Mouse (Mus musculus): Measurements from ENCODE around the gene Zkscan5. TPM values are rescaled to one million over a fixed set of nuclear protein-coding genes. Genes with fewer than 3 reads are reported as not detected.
"Not testable (repeated sequence)": the region's sequence is repeated elsewhere in the genome, so short reads cannot be mapped to it uniquely, and the experiment has no call there.

Gene Zkscan5
- polyA plus RNA-seq, 1 experiment from 2014 or later, result 10.4 TPM

DNA sequence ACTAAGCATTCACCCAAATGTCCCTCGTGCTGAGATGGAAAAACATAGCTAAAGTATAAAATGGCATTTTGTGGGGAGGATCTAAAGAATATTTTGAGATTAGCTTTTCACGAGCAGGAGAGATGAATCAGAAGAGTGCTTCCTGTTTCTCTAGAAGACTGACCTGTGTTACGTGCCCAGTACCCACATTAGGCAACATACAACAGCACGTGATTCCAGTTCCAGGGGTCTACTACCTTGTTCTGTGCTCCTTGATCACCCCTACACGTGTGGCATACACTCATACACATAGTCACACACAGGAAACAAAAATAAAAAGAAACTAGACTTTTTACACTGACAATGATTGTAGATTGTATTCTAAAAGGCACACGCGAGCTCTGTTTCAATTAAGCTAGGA, 4.0 kb upstream of the Zkscan5 start:
- Histone ChIP-seq H3K9ac (ENCODE audit: low read depth, low read length) (peak overlapping the region; percentile 87; the same call in 1 of the 2 replicates), H3K4me2 (ENCODE audit: low read length) (peak overlapping the region; percentile 97; the same call in 1 of the 2 replicates), H3K9me3 (replicated peaks; ENCODE audit: low read length) (no peaks in the 10 kb centered on the region), H3K36me3 (ENCODE audit: insufficient read depth, low read length) (0 out of 2 replicates have a peak, but pooled peaks cover 21% of the 10 kb centered on the region), H3K27ac (no peak overlapping the region), H3K27me3 (ENCODE audit: insufficient read depth, low read length) (no peaks in the 10 kb centered on the region), H3K4me3 (replicated peaks; ENCODE audit: low read depth, low read length) (0 out of 2 replicates have a peak overlapping the region, but pooled peaks have one; percentile 81), H3K4me1 (replicated peaks; ENCODE audit: insufficient read depth, low read length) (peaks cover 3% of the 10 kb centered on the region; the same call in 1 of the 2 replicates)
- no peak for TF ChIP-seq CTCF (IDR thresholded peaks at IDR 0.05; ENCODE audit: low read depth)
- 74% methylated on average over 7 of the region's 7 CpGs for WGBS
- DNase-seq (ENCODE audit: low spot score) (no peak), ATAC-seq (replicated peaks; ENCODE audit: low FRiP score, low read depth) (no peak)

DNA sequence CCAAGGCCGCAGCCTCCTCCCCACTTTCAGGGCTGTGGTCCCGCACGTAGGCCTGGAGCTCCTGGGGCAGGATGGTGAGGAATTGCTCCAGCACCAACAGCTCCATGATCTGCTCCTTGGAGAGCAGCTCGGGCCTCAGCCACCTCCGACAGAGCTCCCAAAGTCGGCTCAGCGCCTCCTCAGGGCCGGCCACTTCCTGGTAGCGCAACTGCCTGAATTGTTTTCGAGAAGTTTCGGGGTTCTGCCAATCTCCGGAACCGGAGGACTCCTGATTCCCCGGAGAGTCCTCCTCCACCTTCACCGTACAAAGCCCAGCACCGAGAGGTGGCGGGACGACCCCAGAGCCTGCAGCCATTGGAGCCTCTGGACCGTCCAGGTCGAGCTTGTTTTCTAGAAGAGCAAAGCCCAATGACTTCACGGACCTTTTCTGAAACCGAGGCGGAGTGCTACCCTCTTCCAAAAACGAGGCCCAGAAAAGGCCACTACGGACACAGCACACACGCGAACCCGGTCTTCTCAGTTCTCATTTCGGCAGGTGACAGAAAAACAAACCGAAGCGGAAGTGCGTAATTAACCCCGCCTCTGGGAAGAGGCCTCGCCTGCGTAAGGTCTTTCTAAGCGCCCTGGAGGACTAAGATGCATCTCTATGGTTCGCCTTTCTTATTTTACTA, 2.9 kb upstream of the Zkscan5 start, which contains the start of gene Zkscan14:
TSS of gene Zkscan14 (minus strand) at position 548 of the 671 bp plus-strand sequence.
- ATAC-seq (replicated peaks; ENCODE audit: low FRiP score, low read depth) (no peak), DNase-seq (ENCODE audit: low spot score) (peak; percentile 94)
- peak within 1 kb of the TSS; percentile 81 for H3K4me3 ChIP-seq (replicated peaks; ENCODE audit: low read depth, low read length)
- H3K9me3 ChIP-seq (replicated peaks; ENCODE audit: low read length), result no peaks in the 10 kb centered on the region
- under 1% methylated on average over 37 of the region's 37 CpGs for WGBS
- peak within 1 kb of the TSS; percentile 84 for H3K27ac ChIP-seq
- H3K4me1 ChIP-seq (replicated peaks; ENCODE audit: insufficient read depth, low read length), result peaks cover 3% of the 10 kb centered on the region; the same call in 1 of the 2 replicates
- TF ChIP-seq CTCF (IDR thresholded peaks at IDR 0.05; ENCODE audit: low read depth), result peak; percentile 2; the same call in 1 of the 2 replicates
- H3K27me3 ChIP-seq (ENCODE audit: insufficient read depth, low read length), result no peaks in the 10 kb centered on the region
- H3K4me2 ChIP-seq (ENCODE audit: low read length), result peak within 1 kb of the TSS; percentile 97
- peak within 1 kb of the TSS; percentile 87 for H3K9ac ChIP-seq (ENCODE audit: low read depth, low read length)
- H3K36me3 ChIP-seq (ENCODE audit: insufficient read depth, low read length), result 0 out of 2 replicates have a peak, but pooled peaks cover 10% of the 10 kb centered on the region

DNA sequence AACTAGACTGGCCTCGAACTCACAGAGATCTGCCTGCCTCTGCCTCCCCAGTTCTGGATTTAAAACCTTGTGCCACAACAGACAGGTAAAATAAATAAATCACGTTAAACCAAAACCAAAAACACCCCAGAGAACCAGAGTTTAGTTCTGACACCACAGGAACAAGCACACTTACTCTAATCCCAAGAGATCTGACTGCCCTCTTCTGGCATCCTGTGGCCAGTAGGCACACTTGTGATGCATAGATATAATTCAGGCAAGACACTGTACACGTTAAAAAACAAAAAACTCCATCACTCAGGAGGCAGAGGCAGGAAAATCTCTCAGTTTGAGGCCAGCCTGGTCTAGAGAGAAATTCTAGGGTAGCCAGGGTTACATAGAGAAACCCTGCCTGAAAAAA, 1.9 kb upstream of the Zkscan5 start:
- no peaks in the 10 kb centered on the region for H3K27me3 ChIP-seq (ENCODE audit: insufficient read depth, low read length)
- no peaks in the 10 kb centered on the region for H3K9me3 ChIP-seq (replicated peaks; ENCODE audit: low read length)
- H3K36me3 ChIP-seq (ENCODE audit: insufficient read depth, low read length), result 0 out of 2 replicates have a peak, but pooled peaks cover 8% of the 10 kb centered on the region
- WGBS, result 49% methylated on average over 3 of the region's 3 CpGs
- no peak for DNase-seq (ENCODE audit: low spot score)
- H3K4me3 ChIP-seq (replicated peaks; ENCODE audit: low read depth, low read length), result no peak overlapping the region
- H3K27ac ChIP-seq, result no peak overlapping the region
- peaks cover 3% of the 10 kb centered on the region; the same call in 1 of the 2 replicates for H3K4me1 ChIP-seq (replicated peaks; ENCODE audit: insufficient read depth, low read length)
- no peak overlapping the region for H3K4me2 ChIP-seq (ENCODE audit: low read length)
- ATAC-seq (replicated peaks; ENCODE audit: low FRiP score, low read depth), result no peak
- H3K9ac ChIP-seq (ENCODE audit: low read depth, low read length), result no peak overlapping the region
- peak; percentile 5; the same call in 1 of the 2 replicates for TF ChIP-seq CTCF (IDR thresholded peaks at IDR 0.05; ENCODE audit: low read depth)

DNA sequence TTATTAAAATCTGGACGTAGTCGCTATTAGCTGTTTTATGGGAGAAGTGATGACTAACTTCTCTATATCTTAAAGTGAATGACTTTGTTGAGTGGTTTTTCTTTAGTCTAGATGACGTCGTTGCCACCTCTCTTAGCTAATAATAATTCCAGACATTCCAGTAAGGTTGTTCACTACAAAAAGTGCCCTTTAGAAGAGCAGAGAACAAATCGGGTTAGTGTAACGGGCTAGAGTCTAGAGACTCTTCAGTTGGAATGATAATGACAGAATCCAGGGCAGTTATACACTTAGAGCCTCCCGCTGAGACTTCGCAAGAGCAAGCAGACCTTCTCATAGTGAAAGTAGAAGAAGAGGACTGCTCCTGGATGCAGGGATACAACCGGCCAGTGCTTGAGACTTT, 679 bp downstream of the Zkscan5 start:
- no peaks in the 10 kb centered on the region for H3K27me3 ChIP-seq (ENCODE audit: insufficient read depth, low read length)
- ATAC-seq (replicated peaks; ENCODE audit: low FRiP score, low read depth) (no peak), DNase-seq (ENCODE audit: low spot score) (peak; percentile 36)
- TF ChIP-seq CTCF (IDR thresholded peaks at IDR 0.05; ENCODE audit: low read depth), result no peak
- peak overlapping the region; percentile 44 for H3K9ac ChIP-seq (ENCODE audit: low read depth, low read length)
- H3K27ac ChIP-seq, result peak overlapping the region; percentile 13; the same call in 1 of the 2 replicates
- no peaks in the 10 kb centered on the region for H3K9me3 ChIP-seq (replicated peaks; ENCODE audit: low read length)
- H3K4me3 ChIP-seq (replicated peaks; ENCODE audit: low read depth, low read length), result peak overlapping the region; percentile 47
- WGBS, result 22% methylated on average over 9 of the region's 9 CpGs
- H3K4me2 ChIP-seq (ENCODE audit: low read length), result peak overlapping the region; percentile 62
- H3K36me3 ChIP-seq (ENCODE audit: insufficient read depth, low read length), result no peaks in the 10 kb centered on the region
- peaks cover 3% of the 10 kb centered on the region; the same call in 1 of the 2 replicates for H3K4me1 ChIP-seq (replicated peaks; ENCODE audit: insufficient read depth, low read length)

DNA sequence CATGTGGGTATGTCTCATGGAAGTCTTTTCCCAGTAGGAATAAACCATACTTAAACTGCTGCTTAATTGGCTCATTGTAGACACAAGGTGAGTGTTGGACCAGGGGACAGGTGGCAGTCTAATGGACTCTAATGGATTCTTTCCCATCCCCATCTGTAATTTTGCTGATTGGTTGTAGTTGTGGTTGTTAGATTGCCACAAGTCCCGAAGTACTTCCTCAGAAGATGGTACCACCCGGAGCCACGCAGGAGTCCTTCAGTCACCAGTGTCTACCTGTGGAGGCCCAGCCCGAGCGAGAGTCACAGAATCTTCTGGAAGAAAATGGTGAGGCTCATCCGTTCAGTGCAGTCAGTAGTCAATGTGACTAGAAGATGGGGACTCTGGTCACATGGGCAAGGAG, 3.0 kb downstream of the Zkscan5 start:
- WGBS, result 95% methylated on average over 6 of the region's 6 CpGs
- no peak overlapping the region for H3K27ac ChIP-seq
- H3K27me3 ChIP-seq (ENCODE audit: insufficient read depth, low read length), result no peaks in the 10 kb centered on the region
- H3K4me3 ChIP-seq (replicated peaks; ENCODE audit: low read depth, low read length), result no peak overlapping the region
- ATAC-seq (replicated peaks; ENCODE audit: low FRiP score, low read depth) (no peak), DNase-seq (ENCODE audit: low spot score) (no peak)
- H3K4me2 ChIP-seq (ENCODE audit: low read length), result no peak overlapping the region
- TF ChIP-seq CTCF (IDR thresholded peaks at IDR 0.05; ENCODE audit: low read depth), result no peak
- no peaks in the 10 kb centered on the region; the same call in 1 of the 2 replicates for H3K4me1 ChIP-seq (replicated peaks; ENCODE audit: insufficient read depth, low read length)
- peaks cover 14% of the 10 kb centered on the region for H3K36me3 ChIP-seq (ENCODE audit: insufficient read depth, low read length)
- H3K9me3 ChIP-seq (replicated peaks; ENCODE audit: low read length), result no peaks in the 10 kb centered on the region
- no peak overlapping the region for H3K9ac ChIP-seq (ENCODE audit: low read depth, low read length)

DNA sequence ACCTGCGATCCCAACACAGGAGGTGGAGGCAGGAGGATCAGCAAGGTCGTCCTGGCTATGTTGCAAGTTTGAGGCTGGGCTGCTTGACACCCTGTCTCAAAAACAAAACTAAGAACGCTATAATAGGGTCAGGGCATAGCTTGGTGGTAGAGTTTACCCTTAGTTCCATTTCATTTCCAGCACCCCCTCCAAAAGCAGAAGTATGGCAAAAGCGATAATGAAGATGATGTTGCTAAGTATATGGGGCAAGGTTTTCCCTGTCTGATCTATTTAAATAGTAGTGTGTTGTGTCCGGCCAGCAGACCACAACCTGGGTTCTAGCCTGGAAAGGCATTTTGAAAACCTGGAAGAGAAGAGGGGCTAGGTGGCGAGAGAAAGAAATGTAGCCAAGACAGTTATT, 3.6 kb downstream of the Zkscan5 start:
- Histone ChIP-seq H3K9ac (ENCODE audit: low read depth, low read length) (no peak overlapping the region), H3K9me3 (replicated peaks; ENCODE audit: low read length) (no peaks in the 10 kb centered on the region), H3K27ac (no peak overlapping the region), H3K4me1 (replicated peaks; ENCODE audit: insufficient read depth, low read length) (no peaks in the 10 kb centered on the region; the same call in 1 of the 2 replicates), H3K36me3 (ENCODE audit: insufficient read depth, low read length) (peaks cover 17% of the 10 kb centered on the region), H3K4me2 (ENCODE audit: low read length) (no peak overlapping the region), H3K4me3 (replicated peaks; ENCODE audit: low read depth, low read length) (no peak overlapping the region), H3K27me3 (ENCODE audit: insufficient read depth, low read length) (no peaks in the 10 kb centered on the region)
- 83% methylated on average over 5 of the region's 6 CpGs for WGBS
- no peak for TF ChIP-seq CTCF (IDR thresholded peaks at IDR 0.05; ENCODE audit: low read depth)
- ATAC-seq (replicated peaks; ENCODE audit: low FRiP score, low read depth) (no peak), DNase-seq (ENCODE audit: low spot score) (no peak)

DNA sequence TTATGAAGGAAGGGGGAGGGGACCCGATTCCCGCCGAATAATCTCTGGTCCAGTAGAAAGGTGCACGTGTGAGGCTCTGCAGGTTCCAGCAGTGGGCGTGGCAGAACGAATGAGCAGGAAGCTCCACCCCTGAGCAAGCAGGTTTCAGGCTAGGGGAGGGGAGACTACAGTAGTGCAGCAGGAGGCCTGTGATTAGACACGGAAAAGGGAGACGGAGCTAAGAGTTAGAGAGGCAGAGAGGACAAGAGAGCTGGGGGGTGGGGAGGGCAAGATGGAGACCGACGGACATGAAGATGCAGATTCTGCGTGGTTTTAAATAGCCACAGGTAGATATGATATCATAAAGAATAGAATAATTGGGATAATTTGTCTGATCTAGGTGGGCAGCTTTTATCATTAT, 4.0 kb downstream of the Zkscan5 start:
- not testable (repeated sequence) for H3K27me3 ChIP-seq (ENCODE audit: insufficient read depth, low read length); H3K27ac ChIP-seq; H3K4me3 ChIP-seq (replicated peaks; ENCODE audit: low read depth, low read length); H3K9me3 ChIP-seq (replicated peaks; ENCODE audit: low read length); H3K4me2 ChIP-seq (ENCODE audit: low read length); ATAC-seq (replicated peaks; ENCODE audit: low FRiP score, low read depth); H3K9ac ChIP-seq (ENCODE audit: low read depth, low read length); DNase-seq (ENCODE audit: low spot score); H3K4me1 ChIP-seq (replicated peaks; ENCODE audit: insufficient read depth, low read length)
- H3K36me3 ChIP-seq (ENCODE audit: insufficient read depth, low read length), result peaks cover 20% of the 10 kb centered on the region
- WGBS, result 53% methylated on average over 11 of the region's 11 CpGs
